In genomic region chr5:124115990-124116845, GRCm38 (mm10) we compare ENCODE assay signal across 7 mouse cellular contexts. TPM values are rescaled to one million over a fixed set of nuclear protein-coding genes. Genes with fewer than 3 reads are reported as not detected.
DNase-seq lines count a peak whose midpoint lies in the region; ATAC-seq lines count a peak whose summit lies in the region.

Arl6ip4 (plus strand) TSS chr5:124116089.

- peak; percentile 74 for DNase-seq in gastrocnemius, postnatal 10 days
- DNase-seq in hindlimb bud, embryonic 11.5 days (ENCODE audit: extremely low spot score, low read depth, low spot score): peak; percentile 47
- peak; percentile 84 to 85 for DNase-seq in left cerebral cortex, postnatal 14 days (ENCODE audit: low spot score in 2 of 2)
- DNase-seq in right cerebral cortex, postnatal 25 days: peak; percentile 75

- intact Hi-C loops in left cerebral cortex, postnatal 14 days (cut with DNase I): no loop called here

- ATAC-seq in activated CD4-positive, CD25-positive, alpha-beta regulatory T cell, adult 4 months: peak; percentile 16
- peak; percentile 27 for ATAC-seq in common myeloid progenitor, adult 5-6 weeks (replicated peaks; ENCODE audit: low read depth, poor library complexity, severe bottlenecking)
- no peak for ATAC-seq in megakaryocyte-erythroid progenitor cell, adult 5-6 weeks (replicated peaks; ENCODE audit: low FRiP score, low TSS enrichment, poor library complexity, severe bottlenecking)

RNA-seq across cellular contexts. Expression of gene Arl6ip4, which starts in this region (rescaled TPM):
- 10 to 100 TPM; 59.1 to 76.7 TPM for polyA plus RNA-seq in activated CD4-positive, CD25-positive, alpha-beta regulatory T cell, adult 4 months (2017; shearing (Covaris generic))
- 93.4 and 116 TPM in 2 replicates for total RNA-seq in common myeloid progenitor, adult 5-6 weeks (2017)
- 10 to 100 TPM; 53.8 to 64.3 TPM for total RNA-seq in gastrocnemius, postnatal 10 days (2021)
- total RNA-seq in left cerebral cortex, postnatal 14 days (2021): 10 to 100 TPM; 48.2 to 48.5 TPM
- total RNA-seq in megakaryocyte-erythroid progenitor cell, adult 5-6 weeks (2014; fragmentation: Nextera tagmentation): 88.4 and 129 TPM in 2 replicates
- 120 and 128 TPM in 2 replicates for total RNA-seq in megakaryocyte-erythroid progenitor cell, adult 5-6 weeks (2017)
